Mouse (Mus musculus) brain, embryonic 14.5 days (tissue): ENCODE measurements around the gene Mettl25. TPM values are rescaled to one million over a fixed set of nuclear protein-coding genes. Genes with fewer than 3 reads are reported as not detected.
A peak's percentile ranks its signal among the peaks of the same experiment; 100 is the strongest.

Experiments used
- DNase-seq: peaks from one replicate; pipeline ENCODE4 v3.0.0-alpha.2; 2011; ENCODE audit warnings: low read depth
- CTCF ChIP-seq: fragments of 200-500 bp; IDR thresholded peaks from 2 replicates; pipeline ENCODE4 v1.5.1; 2012; ENCODE audit warnings: inconsistent platforms, mild to moderate bottlenecking, moderate library complexity, borderline replicate concordance; ENCODE audit not compliant: insufficient read depth, insufficient read length; ENCODE audit errors: extremely low read depth
- POLR2A ChIP-seq: fragments of 200-500 bp; IDR thresholded peaks from 2 replicates; pipeline ENCODE4 v1.6.1; 2012; ENCODE audit warnings: mild to moderate bottlenecking, inconsistent platforms, borderline replicate concordance; ENCODE audit not compliant: poor library complexity, insufficient read depth, insufficient read length, severe bottlenecking; ENCODE audit errors: extremely low read depth
- polyA plus RNA-seq: library from polyadenylated mRNA; depleted of rRNA; stranded (reverse); fragments of >200 nt; gene quantifications from 2 replicates; pipeline ENCODE4 v1.2.3, GENCODE M21; 2012; rRNA removed

The Mettl25 gene
- polyA plus RNA-seq, 1 experiment: 16.5 TPM

DNA sequence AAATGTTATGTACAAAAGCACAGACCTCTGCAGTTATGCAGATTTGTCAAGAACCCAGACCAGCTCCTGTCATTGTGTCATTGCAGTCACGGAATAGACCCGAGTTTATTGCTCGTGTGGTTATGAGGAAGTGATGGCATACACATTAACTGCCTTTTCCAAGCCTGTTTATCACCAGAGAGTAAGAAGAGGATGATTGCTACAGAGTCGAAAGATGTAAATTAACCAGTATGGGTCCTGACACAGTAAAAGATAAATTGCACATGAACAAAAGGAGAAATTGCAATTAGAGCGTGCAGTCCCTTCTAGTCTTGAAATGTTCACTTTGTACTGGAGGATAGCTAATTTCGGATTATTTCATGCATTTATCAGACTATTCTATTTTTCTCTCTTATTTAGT, 113.8 kb downstream of the Mettl25 start:
- TF ChIP-seq POLR2A (no peak), CTCF (no peak)

DNA sequence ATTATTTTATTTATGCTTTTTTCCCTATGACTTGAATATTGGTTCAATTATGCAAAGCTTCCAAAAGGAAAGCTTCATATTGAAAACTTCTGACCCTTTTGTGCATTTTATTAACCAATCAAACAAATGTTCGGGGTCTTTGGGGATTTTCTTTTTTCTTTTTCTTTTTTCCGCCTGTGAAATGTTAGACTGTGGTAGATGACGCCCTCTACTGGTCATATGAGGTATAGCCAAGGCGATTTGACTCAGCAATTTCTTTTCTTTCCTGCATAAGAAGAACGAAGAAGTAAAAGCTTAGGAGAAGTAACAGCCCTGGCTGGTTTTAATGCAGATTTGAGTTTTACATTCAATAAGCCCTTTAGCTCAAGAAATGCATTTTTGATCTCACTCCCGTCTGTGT, 126.3 kb downstream of the Mettl25 start:
- peak; percentile 81 for DNase-seq
- TF ChIP-seq CTCF (peak; percentile 57; the same call in 1 of the 2 replicates), POLR2A (no peak)

More for the DNA sequence above, 113.8 kb downstream of the Mettl25 start:
- DNase-seq: peak; percentile 61

DNA sequence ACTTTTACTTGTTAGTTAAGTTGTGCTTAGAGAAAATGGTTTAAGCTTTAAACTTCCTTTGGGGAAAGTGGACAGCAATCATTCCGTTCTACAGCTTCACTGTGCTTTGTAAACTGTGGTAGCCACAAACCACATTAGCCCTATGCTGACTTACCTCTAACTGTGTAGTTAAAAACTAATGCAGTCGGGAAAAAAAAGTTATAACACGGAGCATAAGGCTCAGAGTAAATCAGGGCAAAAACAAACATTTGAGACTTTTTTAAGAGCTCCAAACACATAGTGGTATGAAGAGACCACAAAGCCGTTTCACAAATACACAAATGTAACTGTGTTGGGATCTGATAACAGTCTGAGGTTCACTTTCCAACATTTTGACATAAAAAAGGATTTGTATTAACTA, 126.8 kb downstream of the Mettl25 start:
- no peak for DNase-seq
- TF ChIP-seq CTCF (no peak), POLR2A (no peak)

DNA sequence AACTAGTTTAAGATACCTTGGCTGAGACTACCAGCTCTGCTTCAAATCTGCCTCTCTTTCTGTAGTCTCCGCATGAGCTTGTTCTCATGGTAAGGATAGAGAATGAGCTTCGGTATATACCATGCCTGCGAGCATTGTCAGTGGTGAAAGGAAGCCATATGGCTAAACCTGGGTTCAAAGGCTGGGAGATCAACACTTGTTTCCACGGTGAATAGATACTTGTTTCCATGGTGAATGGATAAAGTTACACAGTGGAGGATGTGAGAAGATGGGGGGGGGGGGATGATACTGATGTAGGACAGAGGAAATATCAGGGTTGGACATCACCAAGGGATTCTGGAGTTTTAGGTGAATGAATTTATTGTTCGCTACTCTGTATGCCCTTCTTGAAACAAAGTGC, 128.0 kb downstream of the Mettl25 start:
- DNase-seq: peak; percentile 45
- no peak for TF ChIP-seq POLR2A
- TF ChIP-seq CTCF: no peak

Other genes starting within 250 kb of the Mettl25 start
- gene Ccdc59, start 313 bp downstream of the Mettl25 start, polyA plus RNA-seq: 22.7 and 25.2 TPM in 2 replicates